In the genomic region with DNA sequence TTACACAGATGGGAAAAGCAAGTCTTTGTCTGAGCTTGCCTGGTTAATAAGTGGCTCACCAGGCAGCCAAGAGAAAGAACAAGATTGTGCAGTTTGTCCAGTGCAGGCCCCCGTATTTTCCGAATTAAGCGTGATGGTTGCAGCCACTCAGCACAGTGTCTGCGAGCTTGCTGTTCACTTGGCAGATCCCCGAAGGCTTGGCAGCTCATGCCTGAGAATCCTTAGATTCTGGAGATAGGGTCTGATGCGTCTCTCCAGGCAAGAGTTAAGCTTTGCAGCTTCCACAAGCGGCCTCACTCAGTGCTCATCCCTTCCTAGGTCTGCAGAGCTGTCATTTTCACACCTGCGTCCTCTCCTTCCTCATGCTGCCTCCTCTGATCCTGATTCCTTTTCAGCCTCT, we compare ENCODE assay signal across 25 mouse cellular contexts. TPM values are rescaled to one million over a fixed set of nuclear protein-coding genes. Genes with fewer than 3 reads are reported as not detected.
DNase-seq lines count a peak whose midpoint lies in the region; ATAC-seq lines count a peak whose summit lies in the region.
"Had no signal": no experiment of that assay in that cellular context is flagged by ENCODE, and none has a peak within 500 bp of the region (broad histone marks: within the 10 kb centered on the region; RNA-seq: fewer than 3 reads in every experiment).

No protein-coding gene starts in this region.

- no peak overlapping the region for H3K4me3 ChIP-seq in forebrain, embryonic 15.5 days
- H3K4me3 ChIP-seq in forebrain, embryonic 12.5 days (replicated peaks), result no peak overlapping the region
- H3K4me3 ChIP-seq: embryonic facial prominence, embryonic 12.5 days; embryonic facial prominence, embryonic 15.5 days; heart, embryonic 12.5 days; heart, embryonic 15.5 days; hindbrain, embryonic 10.5 days; hindbrain, embryonic 13.5 days; intestine, embryonic 15.5 days had no signal

- H3K4me1 ChIP-seq in forebrain, embryonic 15.5 days, result peaks cover 13% of the 10 kb centered on the region; the same call in 1 of the 2 replicates
- no peaks in the 10 kb centered on the region for H3K4me1 ChIP-seq in forebrain, embryonic 12.5 days
- H3K4me1 ChIP-seq: hindbrain, embryonic 10.5 days; intestine, embryonic 15.5 days had no signal

- peak; percentile 78 to 80 for DNase-seq in cerebellum, postnatal 10 days
- DNase-seq in cerebellum, adult 11-12 months, result no peak
- DNase-seq in frontal cortex, postnatal 10 days (ENCODE audit: low spot score in 2 of 2), result no peak
- DNase-seq in right cerebral cortex, postnatal 14 days, result peak; percentile 15
- no peak for DNase-seq in right cerebral cortex, adult 2 months (ENCODE audit: low spot score in 2 of 2)
- DNase-seq: adrenal gland, adult 8-10 months; adrenal gland, postnatal 25 days; cerebellum, adult 2 months; gastrocnemius, postnatal 25 days; heart, adult 18-20 months; heart, postnatal 10 days; heart, postnatal 36 days; kidney, adult 11 months had no signal

- H3K36me3 ChIP-seq in forebrain, embryonic 15.5 days, result no peaks in the 10 kb centered on the region
- peaks cover 24% of the 10 kb centered on the region for H3K36me3 ChIP-seq in forebrain, embryonic 12.5 days (replicated peaks)
- H3K36me3 ChIP-seq: intestine, embryonic 15.5 days had no signal

- H3K9me3 ChIP-seq in forebrain, embryonic 15.5 days, result no peaks in the 10 kb centered on the region
- no peaks in the 10 kb centered on the region for H3K9me3 ChIP-seq in forebrain, embryonic 12.5 days
- H3K9me3 ChIP-seq: embryonic facial prominence, embryonic 12.5 days; embryonic facial prominence, embryonic 15.5 days; heart, embryonic 12.5 days; heart, embryonic 15.5 days; hindbrain, embryonic 10.5 days; hindbrain, embryonic 13.5 days; intestine, embryonic 15.5 days had no signal

- H3K27me3 ChIP-seq in forebrain, embryonic 15.5 days, result no peaks in the 10 kb centered on the region
- no peaks in the 10 kb centered on the region for H3K27me3 ChIP-seq in forebrain, embryonic 12.5 days
- H3K27me3 ChIP-seq: embryonic facial prominence, embryonic 12.5 days; embryonic facial prominence, embryonic 15.5 days; heart, embryonic 12.5 days; heart, embryonic 15.5 days; hindbrain, embryonic 13.5 days; intestine, embryonic 15.5 days had no signal

- H3K4me2 ChIP-seq in forebrain, embryonic 15.5 days (replicated peaks), result no peak overlapping the region
- H3K4me2 ChIP-seq in forebrain, embryonic 12.5 days, result no peak overlapping the region
- H3K4me2 ChIP-seq: embryonic facial prominence, embryonic 12.5 days; embryonic facial prominence, embryonic 15.5 days; heart, embryonic 12.5 days; heart, embryonic 15.5 days; hindbrain, embryonic 13.5 days; intestine, embryonic 15.5 days had no signal

- WGBS in forebrain, embryonic 15.5 days, result 76% methylated on average over 8 of the region's 8 CpGs
- WGBS in forebrain, embryonic 12.5 days, result 94% methylated on average over 8 of the region's 8 CpGs

- ATAC-seq in forebrain, embryonic 15.5 days (replicated peaks), result 0 out of 2 replicates have a peak, but pooled peaks have one; percentile 26
- no peak for ATAC-seq in forebrain, embryonic 12.5 days (ENCODE audit: low FRiP score)
- peak; percentile 34; the same call in 1 of the 2 replicates for ATAC-seq in frontal cortex, adult (ENCODE audit: low TSS enrichment)
- ATAC-seq: activated CD4-positive, CD25-positive, alpha-beta regulatory T cell, adult 4 months; hindbrain, embryonic 16.5 days; intestine, embryonic 15.5 days had no signal

- no peak overlapping the region for H3K9ac ChIP-seq in forebrain, embryonic 15.5 days (replicated peaks)
- no peak overlapping the region for H3K9ac ChIP-seq in forebrain, embryonic 12.5 days
- H3K9ac ChIP-seq: embryonic facial prominence, embryonic 12.5 days; embryonic facial prominence, embryonic 15.5 days; heart, embryonic 12.5 days; heart, embryonic 15.5 days; hindbrain, embryonic 13.5 days; intestine, embryonic 15.5 days had no signal

- H3K27ac ChIP-seq in forebrain, embryonic 15.5 days (replicated peaks), result peak overlapping the region; percentile 11; the same call in 1 of the 2 replicates
- no peak overlapping the region for H3K27ac ChIP-seq in forebrain, embryonic 12.5 days
- H3K27ac ChIP-seq: embryonic facial prominence, embryonic 12.5 days; embryonic facial prominence, embryonic 15.5 days; heart, embryonic 15.5 days; hindbrain, embryonic 10.5 days; hindbrain, embryonic 13.5 days; intestine, embryonic 15.5 days had no signal

RNA-seq across cellular contexts. Expression of a gene that starts 30.5 kb away (rescaled TPM):
- polyA plus RNA-seq in forebrain, embryonic 15.5 days (2015; fragmentation: Nextera tagmentation; extraction: Ambion mirVana), result 6.0 and 6.6 TPM in 2 replicates
- 14.1 and 15.4 TPM in 2 replicates for polyA plus RNA-seq in forebrain, embryonic 12.5 days (2016; fragmentation: Nextera tagmentation; extraction: Ambion mirVana)
- polyA plus RNA-seq: activated CD4-positive, CD25-positive, alpha-beta regulatory T cell, adult 4 months had no signal

RNA-seq across cellular contexts. Expression of a gene that starts 32.1 kb away (rescaled TPM):
- 7.1 and 9.3 TPM in 2 replicates for polyA plus RNA-seq in forebrain, embryonic 15.5 days (2015; fragmentation: Nextera tagmentation; extraction: Ambion mirVana)
- polyA plus RNA-seq in forebrain, embryonic 12.5 days (2016; fragmentation: Nextera tagmentation; extraction: Ambion mirVana), result 23.4 and 24.2 TPM in 2 replicates
- polyA plus RNA-seq: activated CD4-positive, CD25-positive, alpha-beta regulatory T cell, adult 4 months had no signal

Comparison
In these comparisons a context has a peak if more than half of its experiments do, and no peak if none do; other contexts are left out.
1. DNase-seq: peak in cerebellum, postnatal 10 days (2 of 2) and right cerebral cortex, postnatal 14 days (single experiment); none in cerebellum, adult 11-12 months (single experiment), frontal cortex, postnatal 10 days (0 of 2) and right cerebral cortex, adult 2 months (0 of 2).